Mouse (Mus musculus) C2C12 (cell line): ENCODE data around the gene Tfam. TPM values are rescaled to one million over a fixed set of nuclear protein-coding genes. Genes with fewer than 3 reads are reported as not detected.

Experiments used
- H3K27me3 ChIP-seq: one replicate; pipeline ENCODE4 v1.6.1; 2011; ENCODE audit not compliant: control insufficient read depth, insufficient read depth, insufficient read length
- H3K36me3 ChIP-seq: one replicate; pipeline ENCODE4 v1.6.1; 2011; ENCODE audit not compliant: control insufficient read depth, insufficient read depth
- H3K4me3 ChIP-seq: one replicate; pipeline ENCODE4 v1.5.1; 2011; ENCODE audit warnings: mild to moderate bottlenecking, control low read depth; ENCODE audit not compliant: poor library complexity, insufficient read depth, severe bottlenecking
- H3K79me2 ChIP-seq: one replicate; pipeline ENCODE4 v1.6.1; 2011; ENCODE audit not compliant: control insufficient read depth, insufficient read depth
- H3K79me3 ChIP-seq: one replicate; pipeline ENCODE4 v1.6.1; 2011; ENCODE audit warnings: low read depth, control low read depth
- H3ac ChIP-seq: one replicate; pipeline ENCODE3; 2011; ENCODE audit warnings: low read depth; ENCODE audit not compliant: control insufficient read depth, insufficient read length
- CEBPB ChIP-seq: IDR thresholded peaks from one replicate; pipeline ENCODE4 v1.6.1; 2011; ENCODE audit warnings: low read depth, mild to moderate bottlenecking, control low read depth, moderate library complexity
- CTCF ChIP-seq: IDR thresholded peaks from one replicate; pipeline ENCODE4 v1.5.1; 2011; ENCODE audit not compliant: control insufficient read depth, insufficient read depth, insufficient read length
- FOSL1 ChIP-seq: IDR thresholded peaks from one replicate; pipeline ENCODE4 v1.8.0; 2011; ENCODE audit warnings: mild to moderate bottlenecking, low read length; ENCODE audit not compliant: poor library complexity, insufficient read depth, severe bottlenecking
- MAX ChIP-seq: IDR thresholded peaks from one replicate; pipeline ENCODE4 v1.6.1; 2011; ENCODE audit warnings: mild to moderate bottlenecking, control low read depth
- MYOD1 ChIP-seq: IDR thresholded peaks from one replicate; pipeline ENCODE4 v1.6.1; 2011; ENCODE audit warnings: low read depth; ENCODE audit not compliant: control insufficient read depth, insufficient read length
- MYOG ChIP-seq: IDR thresholded peaks from one replicate; pipeline ENCODE4 v1.6.1; 2011; ENCODE audit not compliant: control insufficient read depth, insufficient read length; ENCODE audit errors: extremely low read depth
- USF1 ChIP-seq: IDR thresholded peaks from one replicate; pipeline ENCODE4 v1.6.1; 2011; ENCODE audit warnings: low read depth, mild to moderate bottlenecking, control low read depth, moderate library complexity
- polyA plus RNA-seq: library from polyadenylated mRNA; unstranded; fragments of >200 nt; fragmentation: generic; extraction: Trizol; gene quantifications from one replicate; pipeline ENCODE4 v1.2.1, GENCODE M21; 2012; ENCODE audit warnings: missing spikeins

Gene Tfam
- polyA plus RNA-seq, 1 experiment = 21.0 TPM

DNA sequence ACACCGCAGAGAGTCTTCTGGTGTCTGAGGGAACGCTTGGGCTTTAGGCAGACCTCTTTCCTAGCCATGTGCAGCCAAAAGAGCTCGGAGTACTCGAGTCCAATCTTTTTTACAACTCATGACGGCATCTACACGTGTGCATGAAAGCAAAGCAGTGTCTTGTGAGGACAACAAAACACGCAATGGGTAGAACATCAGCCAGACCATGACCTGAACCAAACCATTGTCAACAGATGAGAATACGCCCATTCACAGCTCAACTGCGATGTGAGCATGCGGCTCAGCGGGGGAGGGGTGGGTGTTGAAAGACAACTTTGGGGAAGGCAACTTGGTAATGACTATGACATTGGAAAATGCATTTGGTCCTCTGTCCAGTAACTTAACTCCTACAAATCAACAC, 29.4 kb upstream of the Tfam start:
- no peak overlapping the region for H3K4me3 ChIP-seq
- peaks cover 96% of the 10 kb centered on the region for H3K79me2 ChIP-seq
- H3K36me3 ChIP-seq = peaks cover 4% of the 10 kb centered on the region
- no peak for TF ChIP-seq MAX
- no peak for TF ChIP-seq CTCF
- no peak for TF ChIP-seq USF1
- no peak for TF ChIP-seq CEBPB
- no peak for TF ChIP-seq MYOG
- no peak for TF ChIP-seq FOSL1
- no peak for TF ChIP-seq MYOD1
- peaks cover 70% of the 10 kb centered on the region for H3K79me3 ChIP-seq
- H3K27me3 ChIP-seq = no peaks in the 10 kb centered on the region
- H3ac ChIP-seq = no peak overlapping the region

DNA sequence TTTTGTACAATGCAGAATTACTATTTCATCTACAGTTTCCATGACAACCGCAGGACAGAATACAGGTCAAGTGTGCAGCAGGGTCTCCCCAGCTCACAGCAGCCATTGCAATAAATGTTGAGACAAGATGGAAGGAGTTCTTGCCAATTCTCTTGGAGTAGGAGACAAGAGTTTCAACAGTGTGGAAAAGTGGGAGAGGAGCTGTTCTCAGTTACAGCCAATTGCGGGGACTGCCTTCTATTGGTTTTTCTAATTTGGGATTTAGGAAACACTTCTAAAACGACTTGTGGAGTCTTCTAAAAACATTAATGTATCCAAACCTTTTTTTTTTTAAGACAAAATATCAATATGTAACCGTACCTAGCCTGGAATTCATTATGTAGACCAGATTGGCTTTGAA, 27.0 kb upstream of the Tfam start:
- peaks cover 78% of the 10 kb centered on the region for H3K79me2 ChIP-seq
- peaks cover 61% of the 10 kb centered on the region for H3K79me3 ChIP-seq
- no peak overlapping the region for H3K4me3 ChIP-seq
- peaks cover 15% of the 10 kb centered on the region for H3K36me3 ChIP-seq
- no peak overlapping the region for H3ac ChIP-seq
- TF ChIP-seq FOSL1 = no peak
- TF ChIP-seq CEBPB = no peak
- TF ChIP-seq MYOG = no peak
- no peak for TF ChIP-seq MYOD1
- TF ChIP-seq USF1 = no peak
- no peak for TF ChIP-seq MAX
- TF ChIP-seq CTCF = no peak
- H3K27me3 ChIP-seq = no peaks in the 10 kb centered on the region

DNA sequence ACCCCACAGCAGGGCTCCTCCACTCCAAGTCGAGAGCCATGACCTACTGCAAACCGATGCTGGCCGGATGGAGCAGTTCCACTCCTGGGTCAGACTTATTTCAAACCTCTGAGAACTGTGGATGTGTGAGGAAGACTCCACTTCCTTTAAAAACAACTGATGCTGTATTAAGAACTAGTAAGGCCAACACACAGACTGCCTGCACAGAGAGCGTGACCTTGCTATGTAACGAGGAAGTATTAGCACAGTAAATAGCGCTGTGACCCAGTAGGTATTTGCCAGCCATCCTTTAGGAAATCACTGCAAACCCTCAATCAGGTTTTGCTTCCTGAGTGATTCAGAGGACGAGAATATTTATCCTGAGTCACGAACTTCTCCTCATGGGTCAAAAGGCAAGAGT, 23.6 kb upstream of the Tfam start:
- no peak overlapping the region for H3ac ChIP-seq
- H3K27me3 ChIP-seq = no peaks in the 10 kb centered on the region
- peaks cover 44% of the 10 kb centered on the region for H3K36me3 ChIP-seq
- peaks cover 33% of the 10 kb centered on the region for H3K79me3 ChIP-seq
- no peak overlapping the region for H3K4me3 ChIP-seq
- H3K79me2 ChIP-seq = peaks cover 44% of the 10 kb centered on the region
- TF ChIP-seq FOSL1 = no peak

DNA sequence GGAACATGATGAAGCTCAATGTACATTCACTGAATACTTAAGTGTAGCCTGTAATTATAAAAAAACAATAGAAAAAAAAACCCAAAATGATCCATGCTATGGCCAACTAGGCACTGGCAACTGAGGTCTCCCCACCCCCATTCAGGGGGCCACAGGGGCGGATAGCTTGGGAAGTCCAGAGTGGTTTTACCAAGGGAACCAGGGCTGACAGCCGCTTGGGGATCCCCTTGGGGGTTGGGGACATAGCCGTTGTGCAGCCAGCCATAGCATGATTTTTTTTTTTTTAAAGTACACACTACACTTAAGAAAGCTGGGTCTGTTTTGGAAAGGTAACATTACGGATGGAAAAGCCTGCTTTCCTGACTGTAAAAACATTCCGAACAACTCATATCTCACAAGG, 20.9 kb upstream of the Tfam start:
- H3ac ChIP-seq = no peak overlapping the region
- H3K27me3 ChIP-seq = no peaks in the 10 kb centered on the region
- TF ChIP-seq CTCF (no peak), MYOG (no peak), USF1 (no peak), CEBPB (no peak), MYOD1 (no peak), FOSL1 (no peak), MAX (no peak)
- H3K4me3 ChIP-seq = no peak overlapping the region
- peaks cover 14% of the 10 kb centered on the region for H3K79me3 ChIP-seq
- peaks cover 17% of the 10 kb centered on the region for H3K79me2 ChIP-seq
- peaks cover 66% of the 10 kb centered on the region for H3K36me3 ChIP-seq

DNA sequence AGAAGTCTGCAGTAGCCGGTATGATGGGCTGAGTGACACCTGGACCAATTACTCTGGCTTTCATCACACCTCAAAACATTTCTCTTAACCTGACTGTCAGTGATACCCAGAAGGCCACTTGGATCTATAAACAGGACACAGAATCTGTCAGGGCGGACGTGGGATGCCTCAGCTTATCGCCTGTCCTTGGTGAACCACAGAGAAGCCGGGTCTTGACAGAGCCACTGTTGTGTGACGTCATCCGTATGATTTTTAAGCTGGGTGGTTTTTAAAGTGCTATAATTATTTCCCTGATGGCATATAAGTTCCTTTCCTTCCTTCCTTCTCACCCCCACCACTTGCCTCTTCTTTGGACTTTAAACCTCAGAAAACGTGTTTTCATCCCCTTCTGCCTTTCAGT, 20.4 kb upstream of the Tfam start:
- Histone ChIP-seq H3K79me3 (peaks cover 11% of the 10 kb centered on the region), H3K36me3 (peaks cover 66% of the 10 kb centered on the region), H3K79me2 (peaks cover 13% of the 10 kb centered on the region), H3K4me3 (no peak overlapping the region), H3ac (no peak overlapping the region), H3K27me3 (no peaks in the 10 kb centered on the region)
- no peak for TF ChIP-seq CTCF

DNA sequence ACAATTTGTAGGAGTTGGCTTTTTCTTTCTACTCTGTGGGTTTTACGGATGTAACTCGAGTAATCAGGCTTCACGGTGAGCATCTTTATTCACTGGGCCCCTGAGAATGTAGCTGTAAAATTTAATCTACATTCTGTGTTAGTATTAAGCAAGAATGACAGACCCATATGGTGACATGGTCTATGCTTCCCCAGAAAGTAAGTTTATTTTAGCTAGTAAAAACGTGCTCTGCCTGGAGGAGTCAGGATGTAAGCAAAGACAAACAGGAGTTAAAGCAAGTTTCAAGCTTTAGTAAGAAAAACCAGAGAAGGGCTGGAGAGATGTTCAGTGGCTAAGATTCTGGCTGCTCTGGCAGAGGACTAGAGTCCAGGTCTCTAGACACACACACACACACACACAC, 15.1 kb upstream of the Tfam start:
- Histone ChIP-seq H3K79me3 (no peaks in the 10 kb centered on the region), H3ac (no peak overlapping the region), H3K79me2 (no peaks in the 10 kb centered on the region), H3K27me3 (no peaks in the 10 kb centered on the region), H3K36me3 (peaks cover 37% of the 10 kb centered on the region), H3K4me3 (no peak overlapping the region)
- TF ChIP-seq MAX = no peak
- no peak for TF ChIP-seq CEBPB
- TF ChIP-seq CTCF = no peak
- no peak for TF ChIP-seq FOSL1
- TF ChIP-seq USF1 = no peak
- TF ChIP-seq MYOG = no peak
- TF ChIP-seq MYOD1 = no peak

DNA sequence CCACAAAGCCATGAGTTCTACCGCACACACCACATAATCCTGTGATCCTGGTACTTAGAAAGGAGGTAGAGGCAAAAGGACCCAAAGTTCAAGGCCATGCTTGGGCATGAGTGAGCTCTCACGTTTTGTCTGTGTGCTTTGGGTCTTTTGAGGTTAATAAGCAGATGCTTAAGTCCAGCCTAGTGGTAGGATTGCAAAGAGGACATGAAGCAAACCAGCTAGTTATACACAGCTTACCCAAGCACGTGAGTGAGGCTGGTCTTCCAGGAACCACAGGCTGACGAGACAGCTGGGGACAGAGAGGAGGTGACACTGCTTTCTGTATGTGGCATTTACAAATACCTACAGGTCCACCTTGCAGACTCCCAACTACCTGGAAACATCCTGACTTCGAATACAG, 14.3 kb upstream of the Tfam start:
- no peak for TF ChIP-seq USF1

More for the DNA sequence above, 14.3 kb upstream of the Tfam start:
- Histone ChIP-seq H3K27me3 (no peaks in the 10 kb centered on the region), H3K79me2 (no peaks in the 10 kb centered on the region), H3K4me3 (no peak overlapping the region), H3K79me3 (no peaks in the 10 kb centered on the region), H3K36me3 (peaks cover 30% of the 10 kb centered on the region), H3ac (no peak overlapping the region)
